In genomic region chr7:36696406-36697117, GRCm38 (mm10) we compare ENCODE assay signal across 8 mouse cellular contexts. TPM values are rescaled to one million over a fixed set of nuclear protein-coding genes. Genes with fewer than 3 reads are reported as not detected.
DNase-seq lines count a peak whose midpoint lies in the region; ATAC-seq and TF ChIP-seq lines count a peak whose summit lies in the region.

No protein-coding gene starts in this region.

- H3K9me3 ChIP-seq in embryonic facial prominence, embryonic 15.5 days (replicated peaks): no peaks in the 10 kb centered on the region
- H3K9me3 ChIP-seq in heart, embryonic 15.5 days (replicated peaks): no peaks in the 10 kb centered on the region
- H3K9me3 ChIP-seq in lung, embryonic 16.5 days (ENCODE audit: control insufficient read depth, low read length): no peaks in the 10 kb centered on the region

- WGBS in bone marrow, adult 2 months: under 1% methylated on average over 58 of the region's 62 CpGs
- under 1% methylated on average over 61 of the region's 62 CpGs for WGBS in embryonic facial prominence, embryonic 15.5 days
- WGBS in heart, embryonic 15.5 days: under 1% methylated on average over 62 of the region's 62 CpGs
- WGBS in lung, embryonic 16.5 days: 0% methylated on average over 58 of the region's 62 CpGs

- H3K9ac ChIP-seq in embryonic facial prominence, embryonic 15.5 days: peak overlapping the region; percentile 57
- peak overlapping the region; percentile 68 for H3K9ac ChIP-seq in heart, embryonic 15.5 days
- peak overlapping the region; percentile 88 for H3K9ac ChIP-seq in lung, embryonic 16.5 days (ENCODE audit: low read length)

- no peak overlapping the region for H3K27ac ChIP-seq in bone marrow, adult 2 months (ENCODE audit: control insufficient read depth, insufficient read depth, low read depth, low read length, poor library complexity)
- peak overlapping the region; percentile 89 for H3K27ac ChIP-seq in embryonic facial prominence, embryonic 15.5 days (replicated peaks)
- peak overlapping the region; percentile 81 for H3K27ac ChIP-seq in heart, embryonic 15.5 days
- peak overlapping the region; percentile 92 for H3K27ac ChIP-seq in lung, embryonic 16.5 days (ENCODE audit: low read length)

- DNase-seq in Muller cell, postnatal 12 days (ENCODE audit: inconsistent ontology term): peak; percentile 80
- DNase-seq in kidney, postnatal 10 days: peak; percentile 86
- DNase-seq in retina, embryonic 14.5 days (ENCODE audit: low spot score): peak; percentile 86
- no peak for DNase-seq in natural killer cell, adult 2 months (ENCODE audit: low spot score in 2 of 2)

- TF ChIP-seq CTCF in bone marrow, adult 2 months (IDR thresholded peaks at IDR 0.05; ENCODE audit: control insufficient read depth, insufficient read depth, low read length): no peak

- peak overlapping the region; percentile 36 for H3K4me3 ChIP-seq in bone marrow, adult 2 months (replicated peaks; ENCODE audit: control insufficient read depth, low read depth, low read length)
- H3K4me3 ChIP-seq in embryonic facial prominence, embryonic 15.5 days (replicated peaks): peak overlapping the region; percentile 75
- peak overlapping the region; percentile 82 for H3K4me3 ChIP-seq in heart, embryonic 15.5 days
- H3K4me3 ChIP-seq in lung, embryonic 16.5 days (ENCODE audit: low read length): peak overlapping the region; percentile 83

- no peak for TF ChIP-seq POLR2A in bone marrow, adult 2 months (IDR thresholded peaks at IDR 0.05; ENCODE audit: borderline replicate concordance, control insufficient read depth, low read depth, low read length)

- H3K27me3 ChIP-seq in embryonic facial prominence, embryonic 15.5 days: peaks cover 44% of the 10 kb centered on the region
- peaks cover 57% of the 10 kb centered on the region for H3K27me3 ChIP-seq in heart, embryonic 15.5 days
- H3K27me3 ChIP-seq in lung, embryonic 16.5 days (ENCODE audit: control insufficient read depth, insufficient read depth, low read depth, low read length): peaks cover 24% of the 10 kb centered on the region

- ATAC-seq in embryonic facial prominence, embryonic 15.5 days (ENCODE audit: insufficient number of reproducible peaks, low FRiP score, low TSS enrichment, low read depth): peak; percentile 19
- ATAC-seq in heart, embryonic 15.5 days (replicated peaks; ENCODE audit: insufficient number of reproducible peaks, insufficient read depth, low FRiP score, low read depth): peak; percentile 15
- ATAC-seq in lung, embryonic 16.5 days (ENCODE audit: low read depth): peak; percentile 32

- no peaks in the 10 kb centered on the region for H3K4me1 ChIP-seq in bone marrow, adult 2 months (ENCODE audit: control insufficient read depth, insufficient read depth, low read length)
- peaks cover 27% of the 10 kb centered on the region for H3K4me1 ChIP-seq in embryonic facial prominence, embryonic 15.5 days
- peaks cover 27% of the 10 kb centered on the region for H3K4me1 ChIP-seq in heart, embryonic 15.5 days (replicated peaks)
- H3K4me1 ChIP-seq in lung, embryonic 16.5 days (replicated peaks; ENCODE audit: control insufficient read depth, insufficient read depth, low read length): peaks cover 22% of the 10 kb centered on the region

- no peaks in the 10 kb centered on the region for H3K36me3 ChIP-seq in embryonic facial prominence, embryonic 15.5 days
- no peaks in the 10 kb centered on the region for H3K36me3 ChIP-seq in heart, embryonic 15.5 days
- H3K36me3 ChIP-seq in lung, embryonic 16.5 days (ENCODE audit: control insufficient read depth, insufficient read depth, low read length): no peaks in the 10 kb centered on the region

- peak overlapping the region; percentile 99 for H3K4me2 ChIP-seq in embryonic facial prominence, embryonic 15.5 days (replicated peaks)
- H3K4me2 ChIP-seq in heart, embryonic 15.5 days: peak overlapping the region; percentile 100
- peak overlapping the region; percentile 80 for H3K4me2 ChIP-seq in lung, embryonic 16.5 days (ENCODE audit: low read depth, low read length)

RNA-seq across cellular contexts. Expression of gene Tshz3, which starts 1.4 kb away (rescaled TPM):
- 0.60 and 1.0 TPM in 2 replicates for polyA plus RNA-seq in bone marrow, adult 2 months (2011; ENCODE audit: insufficient read depth, insufficient read length, low replicate concordance, missing spikeins)
- 12.0 and 14.4 TPM in 2 replicates for polyA plus RNA-seq in embryonic facial prominence, embryonic 15.5 days (2015; fragmentation: Nextera tagmentation; extraction: Ambion mirVana)
- polyA plus RNA-seq in heart, embryonic 15.5 days (2015; fragmentation: Nextera tagmentation; extraction: Ambion mirVana): 2.4 TPM in 2 replicates
- 11.5 and 12.1 TPM in 2 replicates for polyA plus RNA-seq in lung, embryonic 16.5 days (2015; fragmentation: Nextera tagmentation; extraction: Ambion mirVana)

Comparison
In these comparisons a context has a peak if more than half of its experiments do, and no peak if none do; other contexts are left out.
1. DNase-seq: peak in Muller cell, postnatal 12 days (single experiment), kidney, postnatal 10 days (single experiment) and retina, embryonic 14.5 days (single experiment); none in natural killer cell, adult 2 months (0 of 2).
2. Peak in every context shown above with its lines, with median percentiles within 50 percentile points of each other: H3K4me3 ChIP-seq, ATAC-seq, H3K4me2 ChIP-seq and H3K9ac ChIP-seq.